Mouse (Mus musculus) heart, adult 2 months (tissue): ENCODE data around the gene Gpr62.

Source experiments
- CTCF ChIP-seq: fragments of 200-600 bp; IDR thresholded peaks from 2 replicates; pipeline ENCODE4 v1.8.1; 2022; ENCODE audit warnings: antibody characterized with exemption, mild to moderate bottlenecking, moderate library complexity
- EP300 ChIP-seq: fragments of 200-500 bp; IDR thresholded peaks from 2 replicates; pipeline ENCODE4 v1.6.1; 2011; ENCODE audit warnings: low read depth, low read length, control low read depth; ENCODE audit not compliant: insufficient read depth
- POLR2A ChIP-seq: fragments of 200-500 bp; IDR thresholded peaks from 2 replicates; pipeline ENCODE4 v1.6.1; 2011; ENCODE audit warnings: mild to moderate bottlenecking, low read depth, low read length, control low read depth; ENCODE audit not compliant: insufficient read depth

DNA sequence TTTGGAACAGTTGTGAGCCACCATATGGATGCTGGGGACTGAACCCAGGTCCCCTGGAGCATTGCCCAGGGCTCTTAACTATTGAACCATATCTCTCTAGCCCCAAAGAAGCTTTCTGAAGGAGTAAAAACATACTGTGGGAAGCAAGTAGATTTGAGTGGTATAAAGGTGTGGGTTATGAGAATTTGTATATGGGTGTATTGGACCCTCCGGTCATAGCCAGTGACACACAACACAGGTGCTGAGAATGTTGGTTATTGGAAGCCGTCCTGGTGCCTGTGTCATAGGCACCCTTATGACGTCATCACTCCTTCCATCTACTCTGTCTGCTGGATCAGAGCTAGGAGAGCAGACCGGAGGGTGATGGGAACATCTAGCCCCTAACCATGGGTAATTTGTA is 48.5 kb upstream of the Gpr62 start, which contains the start of gene Iqcf5:
- no peak for TF ChIP-seq CTCF
- no peak for TF ChIP-seq POLR2A
- no peak for TF ChIP-seq EP300
